Mouse (Mus musculus): ENCODE measurements around the gene Enpp3. TPM values are rescaled to one million over a fixed set of nuclear protein-coding genes. Genes with fewer than 3 reads are reported as not detected.

Enpp3 gene
- polyA plus RNA-seq (2016; fragmentation: Nextera tagmentation; extraction: Ambion mirVana) = 4.1 and 5.4 TPM in 2 replicates

DNA sequence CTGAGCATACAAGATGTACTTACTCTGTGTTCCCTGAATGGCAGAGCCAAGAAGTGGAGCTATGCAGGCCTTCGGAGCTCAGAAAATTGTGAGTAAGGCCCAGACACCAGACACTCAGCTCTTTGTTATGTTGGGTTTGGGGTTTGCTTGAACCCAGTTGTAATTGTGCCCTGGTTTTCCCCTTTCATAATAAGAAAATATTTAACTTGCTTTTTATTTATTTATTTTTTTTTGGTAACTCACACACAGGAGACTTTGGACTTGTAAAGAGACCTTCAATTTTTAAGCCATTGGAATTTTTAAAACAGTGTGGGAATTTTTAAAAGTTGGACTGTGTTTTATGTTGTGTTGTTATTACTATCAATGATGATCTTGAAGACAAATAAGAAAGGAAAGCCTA is at the start of gene Enpp3:
Enpp3 (minus strand) TSS at position 148 of the 400 bp plus-strand sequence.
- Histone ChIP-seq H3K4me3 (no peak within 1 kb of the TSS), H3K4me1 (0 out of 2 replicates have a peak, but pooled peaks cover 8% of the 10 kb centered on the region), H3K9me3 (peaks cover 12% of the 10 kb centered on the region; the same call in 1 of the 2 replicates), H3K27me3 (ENCODE audit: poor library complexity, severe bottlenecking) (no peaks in the 10 kb centered on the region), H3K36me3 (replicated peaks) (no peaks in the 10 kb centered on the region), H3K27ac (no peak within 1 kb of the TSS)
- 94% methylated on average over 1 of the region's 1 CpGs for WGBS
- no peak for DNase-seq (ENCODE audit: extremely low spot score, low spot score)

DNA sequence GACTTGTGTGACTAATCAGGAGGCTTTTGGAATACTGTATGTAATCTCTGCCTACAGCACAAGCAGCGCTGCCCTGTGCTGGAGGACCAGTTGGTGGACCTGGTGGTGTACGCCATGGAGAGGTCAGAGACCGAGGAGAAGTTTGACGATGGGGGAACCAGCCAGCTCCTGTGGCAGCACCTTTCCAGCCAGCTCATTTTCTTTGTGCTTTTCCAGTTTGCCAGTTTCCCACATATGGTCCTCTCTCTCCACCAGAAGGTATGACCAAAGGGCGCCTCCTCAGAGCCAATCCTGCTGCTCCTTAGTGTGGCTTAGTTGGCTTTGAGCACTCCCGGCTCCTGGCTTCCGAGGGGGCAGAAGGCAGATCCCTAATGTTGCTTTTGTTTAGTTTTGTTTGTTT is 45.7 kb upstream of the Enpp3 start:
- 97% methylated on average over 7 of the region's 7 CpGs for WGBS

DNA sequence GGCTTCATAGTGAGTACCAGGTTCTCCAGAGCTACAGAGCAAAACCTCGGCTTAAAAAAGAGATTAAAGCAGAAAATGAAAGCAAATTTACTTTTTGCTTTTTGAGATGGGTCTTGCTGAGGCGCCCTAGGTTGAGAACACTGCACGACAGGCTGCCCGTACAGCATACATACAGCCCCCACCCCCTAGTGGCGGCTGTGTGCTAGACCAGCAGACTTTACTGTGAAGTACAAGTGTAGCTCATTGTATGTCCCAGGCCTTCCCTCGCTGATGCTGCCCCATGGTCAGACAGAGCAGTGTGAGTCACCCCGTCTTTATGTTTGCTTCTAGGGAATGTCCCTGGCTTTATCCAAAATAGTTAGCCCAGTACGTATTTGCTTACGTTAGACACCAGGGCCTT is 43.4 kb upstream of the Enpp3 start:
- no peak for DNase-seq (ENCODE audit: extremely low spot score, low spot score)

More for the DNA sequence above, 45.7 kb upstream of the Enpp3 start:
- Histone ChIP-seq H3K4me1 (no peaks in the 10 kb centered on the region), H3K27ac (no peak overlapping the region), H3K9me3 (no peaks in the 10 kb centered on the region), H3K36me3 (replicated peaks) (peaks cover 98% of the 10 kb centered on the region), H3K4me3 (no peak overlapping the region), H3K27me3 (ENCODE audit: poor library complexity, severe bottlenecking) (no peaks in the 10 kb centered on the region)
- no peak for DNase-seq (ENCODE audit: extremely low spot score, low spot score)

DNA sequence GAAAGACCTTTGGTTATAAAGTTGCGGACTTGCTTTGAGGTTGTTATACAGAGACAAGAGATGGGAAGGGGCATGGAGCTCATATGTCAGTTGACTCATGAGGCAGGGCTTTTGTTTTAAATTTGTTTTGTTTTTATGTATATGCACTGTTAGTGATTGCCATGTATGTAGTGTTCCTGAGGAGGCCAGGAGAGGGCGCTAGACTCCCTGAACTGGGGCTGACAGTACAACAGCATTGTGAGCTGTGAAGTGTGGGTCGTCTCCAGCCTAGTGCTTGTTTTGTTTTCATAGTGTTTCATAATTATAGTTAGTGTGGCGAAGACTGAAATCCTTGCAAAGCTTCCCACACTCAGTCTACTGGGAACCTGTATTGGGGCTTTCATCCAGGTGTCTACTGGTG is 31.0 kb upstream of the Enpp3 start:
- Histone ChIP-seq H3K36me3 (replicated peaks) (peaks cover 77% of the 10 kb centered on the region), H3K4me1 (peaks cover 3% of the 10 kb centered on the region; the same call in 1 of the 2 replicates), H3K4me3 (no peak overlapping the region), H3K27ac (no peak overlapping the region), H3K27me3 (ENCODE audit: poor library complexity, severe bottlenecking) (no peaks in the 10 kb centered on the region), H3K9me3 (no peaks in the 10 kb centered on the region)
- no peak for DNase-seq (ENCODE audit: extremely low spot score, low spot score)
- WGBS = 80% methylated on average over 4 of the region's 4 CpGs

More for the DNA sequence above, 43.4 kb upstream of the Enpp3 start:
- 86% methylated on average over 9 of the region's 9 CpGs for WGBS
- H3K27me3 ChIP-seq (ENCODE audit: poor library complexity, severe bottlenecking) = no peaks in the 10 kb centered on the region
- peaks cover 96% of the 10 kb centered on the region for H3K36me3 ChIP-seq (replicated peaks)
- no peaks in the 10 kb centered on the region for H3K4me1 ChIP-seq
- no peak overlapping the region for H3K27ac ChIP-seq
- H3K9me3 ChIP-seq = no peaks in the 10 kb centered on the region
- no peak overlapping the region for H3K4me3 ChIP-seq

DNA sequence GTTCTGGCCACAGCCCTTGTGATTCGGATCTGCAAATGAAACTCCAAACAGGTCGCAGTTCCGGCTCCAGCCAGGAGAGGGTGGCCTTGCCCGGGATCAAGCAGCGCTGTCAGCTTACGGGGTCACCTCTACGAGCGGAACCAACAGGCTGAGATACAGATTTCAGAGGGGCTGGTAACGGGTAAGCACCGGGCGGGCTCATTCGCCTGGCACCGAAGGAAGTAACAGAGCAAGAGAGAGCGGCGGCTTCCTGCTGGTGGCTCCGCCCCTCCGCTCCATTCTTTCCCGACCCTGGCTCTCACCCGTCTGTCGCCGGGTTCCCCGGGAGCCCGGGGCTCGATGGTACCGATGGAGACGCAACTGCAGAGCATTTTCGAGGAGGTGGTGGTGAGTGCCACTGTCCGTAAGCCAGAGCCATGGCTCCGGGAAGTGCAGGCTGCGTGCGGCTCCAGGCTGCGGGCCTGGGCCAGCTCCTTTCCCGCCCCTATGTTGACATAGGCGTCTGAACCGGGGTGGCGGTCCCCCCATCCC is 27.2 kb upstream of the Enpp3 start, which contains the start of gene Med23:
Med23 (plus strand) TSS at position 227 of the 531 bp plus-strand sequence.
- peaks cover 40% of the 10 kb centered on the region for H3K36me3 ChIP-seq (replicated peaks)
- DNase-seq (ENCODE audit: extremely low spot score, low spot score) = peak; percentile 94
- H3K4me1 ChIP-seq = peaks cover 3% of the 10 kb centered on the region; the same call in 1 of the 2 replicates
- H3K27ac ChIP-seq = peak within 1 kb of the TSS; percentile 88
- no peaks in the 10 kb centered on the region for H3K9me3 ChIP-seq
- WGBS = under 1% methylated on average over 36 of the region's 36 CpGs
- H3K27me3 ChIP-seq (ENCODE audit: poor library complexity, severe bottlenecking) = no peaks in the 10 kb centered on the region
- H3K4me3 ChIP-seq = peak within 1 kb of the TSS; percentile 95

DNA sequence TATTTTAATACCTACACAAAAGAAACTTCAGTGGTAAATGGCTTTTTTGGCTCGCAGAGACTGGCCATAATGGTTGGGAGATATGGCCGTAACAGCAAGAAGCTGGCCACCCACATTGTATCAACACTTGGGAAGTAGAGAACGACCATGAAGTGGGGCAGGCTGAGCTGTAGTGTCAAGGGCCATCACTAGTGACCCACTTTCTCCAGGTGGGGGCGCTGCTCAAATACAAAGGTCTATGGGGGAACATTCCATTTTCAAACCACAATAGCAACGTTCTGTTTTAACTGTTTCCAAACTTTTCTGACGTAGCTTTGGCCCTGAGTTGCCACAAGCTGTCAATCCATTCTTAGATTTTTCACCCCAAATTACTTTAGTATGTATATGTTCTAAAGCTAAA is 21.8 kb upstream of the Enpp3 start:
- DNase-seq (ENCODE audit: extremely low spot score, low spot score) = no peak
- 76% methylated on average over 6 of the region's 6 CpGs for WGBS
- no peaks in the 10 kb centered on the region for H3K27me3 ChIP-seq (ENCODE audit: poor library complexity, severe bottlenecking)

DNA sequence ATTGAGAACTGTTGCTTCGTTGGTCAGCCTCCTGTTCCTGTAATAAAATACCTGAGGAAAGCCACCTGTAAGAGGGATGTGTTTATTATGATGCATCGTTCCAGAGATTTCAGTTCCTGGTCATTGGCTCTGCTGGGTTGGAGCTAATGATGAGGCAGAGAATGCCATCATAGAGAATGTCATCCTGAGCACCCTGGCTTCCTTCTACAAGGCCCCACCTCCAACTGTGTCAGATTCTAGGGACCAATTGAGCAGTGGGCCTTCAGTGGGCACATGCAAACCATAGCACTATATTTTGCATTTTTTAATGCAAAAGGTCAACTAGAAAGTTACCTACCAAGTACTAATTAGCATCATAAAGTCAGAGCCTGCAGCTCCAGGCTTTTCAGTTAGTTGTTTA is 20.5 kb upstream of the Enpp3 start:
- no peak overlapping the region for H3K4me3 ChIP-seq
- no peaks in the 10 kb centered on the region for H3K27me3 ChIP-seq (ENCODE audit: poor library complexity, severe bottlenecking)
- DNase-seq (ENCODE audit: extremely low spot score, low spot score) = no peak
- no peak overlapping the region for H3K27ac ChIP-seq
- WGBS = 77% methylated on average over 2 of the region's 2 CpGs
- no peaks in the 10 kb centered on the region for H3K4me1 ChIP-seq
- H3K36me3 ChIP-seq (replicated peaks) = no peaks in the 10 kb centered on the region
- no peaks in the 10 kb centered on the region for H3K9me3 ChIP-seq

More for the DNA sequence above, 21.8 kb upstream of the Enpp3 start:
- no peaks in the 10 kb centered on the region for H3K36me3 ChIP-seq (replicated peaks)
- no peaks in the 10 kb centered on the region for H3K9me3 ChIP-seq
- no peak overlapping the region for H3K27ac ChIP-seq
- H3K4me1 ChIP-seq = no peaks in the 10 kb centered on the region
- no peak overlapping the region for H3K4me3 ChIP-seq

DNA sequence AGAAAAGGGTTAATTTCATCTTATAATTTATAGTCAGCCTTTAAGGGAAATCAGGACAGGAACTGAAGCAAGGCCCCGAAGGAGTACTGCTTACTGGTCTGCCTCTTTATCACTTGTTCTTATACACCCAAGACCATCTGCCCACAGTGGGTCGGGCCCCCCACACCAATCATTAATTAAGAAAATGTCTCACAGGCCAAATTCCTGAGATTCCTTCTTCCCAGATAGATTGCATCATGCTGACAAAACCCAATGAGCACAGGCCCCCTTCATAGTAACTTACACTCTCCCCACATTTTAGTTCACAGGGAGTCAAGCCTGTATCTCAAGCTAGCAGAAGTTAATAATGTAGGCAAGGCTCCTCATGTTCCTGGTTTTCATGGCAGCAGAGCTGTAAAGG is 625 bp downstream of the Enpp3 start:
- no peaks in the 10 kb centered on the region for H3K27me3 ChIP-seq (ENCODE audit: poor library complexity, severe bottlenecking)
- WGBS = 48% methylated on average over 2 of the region's 2 CpGs
- DNase-seq (ENCODE audit: extremely low spot score, low spot score) = no peak
- 0 out of 2 replicates have a peak, but pooled peaks cover 8% of the 10 kb centered on the region for H3K4me1 ChIP-seq
- peaks cover 13% of the 10 kb centered on the region; the same call in 1 of the 2 replicates for H3K9me3 ChIP-seq
- no peak overlapping the region for H3K27ac ChIP-seq
- H3K36me3 ChIP-seq (replicated peaks) = no peaks in the 10 kb centered on the region
- no peak overlapping the region for H3K4me3 ChIP-seq

DNA sequence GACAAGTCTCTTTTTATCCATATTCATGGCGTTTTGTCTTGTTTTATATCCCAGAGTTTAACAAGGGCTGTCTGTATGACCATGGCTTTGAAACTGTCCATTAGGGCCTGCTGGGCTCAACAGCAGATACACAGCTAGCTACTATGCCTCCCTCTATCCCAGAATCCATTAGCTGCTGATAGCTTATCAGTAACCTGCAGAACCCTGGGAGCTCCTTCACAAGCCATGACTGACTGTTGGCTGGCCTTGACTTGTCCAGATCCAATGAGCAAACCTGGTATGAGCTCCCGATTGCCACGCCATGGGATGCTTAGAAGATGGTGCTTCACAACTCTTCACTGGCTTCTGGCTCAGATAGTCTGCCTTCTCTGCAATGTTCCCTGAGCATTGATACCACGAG is 1.8 kb downstream of the Enpp3 start:
- H3K4me3 ChIP-seq = no peak overlapping the region
- peaks cover 13% of the 10 kb centered on the region; the same call in 1 of the 2 replicates for H3K9me3 ChIP-seq
- WGBS = 94% methylated on average over 4 of the region's 4 CpGs
- DNase-seq (ENCODE audit: extremely low spot score, low spot score) = no peak
- no peaks in the 10 kb centered on the region for H3K27me3 ChIP-seq (ENCODE audit: poor library complexity, severe bottlenecking)
- H3K27ac ChIP-seq = no peak overlapping the region
- peaks cover 18% of the 10 kb centered on the region for H3K4me1 ChIP-seq
- H3K36me3 ChIP-seq (replicated peaks) = no peaks in the 10 kb centered on the region

DNA sequence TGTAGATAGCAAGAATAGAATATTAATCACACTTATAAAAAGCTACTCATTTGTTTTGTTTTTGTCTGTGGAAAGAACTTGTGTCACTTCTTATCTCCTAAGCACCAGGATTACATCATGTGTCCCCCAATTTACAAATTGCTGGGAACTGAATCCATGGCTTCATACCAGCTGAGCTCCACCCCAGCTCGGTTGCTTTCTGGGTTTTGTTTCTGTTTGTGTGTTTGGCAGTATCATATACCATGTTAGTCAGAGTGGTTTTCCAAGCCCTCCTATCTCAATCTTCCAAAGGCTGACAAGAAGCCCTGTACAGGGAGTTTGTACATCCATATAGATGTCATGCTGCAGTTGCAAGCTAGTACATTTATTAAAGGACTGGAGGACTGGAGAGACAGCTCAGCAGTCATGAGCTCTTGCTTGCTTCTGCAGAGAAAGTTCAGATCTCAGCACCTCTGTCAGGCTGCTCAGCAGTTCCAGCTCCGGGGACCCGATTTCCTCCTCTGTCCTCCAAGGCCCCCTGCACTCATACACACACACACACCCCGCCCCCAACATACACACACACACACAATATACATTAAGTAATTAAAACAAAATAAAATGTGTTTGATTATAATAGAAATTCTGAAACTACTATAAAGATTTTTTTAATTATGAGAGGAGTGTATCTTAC is 6.1 kb downstream of the Enpp3 start:
- peak overlapping the region; percentile 33; the same call in 1 of the 2 replicates for H3K4me3 ChIP-seq

DNA sequence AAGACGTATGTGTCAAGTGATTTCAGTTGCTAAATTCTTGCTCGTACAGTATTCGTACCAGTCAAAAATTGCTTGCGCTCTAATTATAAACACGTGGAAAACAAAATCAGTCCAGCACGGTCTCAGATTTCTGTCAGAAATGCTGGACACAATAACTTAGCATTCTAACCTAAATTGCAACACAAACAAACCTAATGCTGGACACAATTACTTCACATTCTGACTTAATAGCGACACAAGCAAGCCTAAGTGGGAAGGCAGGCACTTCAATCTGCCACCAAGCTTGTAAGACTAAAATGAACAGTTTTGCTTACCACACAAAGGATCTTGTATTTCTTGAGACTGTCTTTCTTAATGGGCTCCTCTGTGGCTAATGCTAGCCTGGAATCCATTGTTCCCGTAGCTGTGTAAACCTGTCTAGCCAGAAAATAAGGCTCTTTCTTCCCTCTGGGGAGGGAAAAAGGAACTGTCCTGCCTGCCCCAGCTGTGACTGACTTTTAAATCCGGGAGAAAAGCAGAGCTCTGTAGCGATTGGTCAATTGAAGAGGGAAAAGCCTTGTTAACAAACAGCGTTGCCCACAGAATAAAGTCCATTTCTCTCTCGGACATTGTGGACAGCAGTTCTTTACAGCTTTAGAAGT is 6.8 kb downstream of the Enpp3 start:
- Histone ChIP-seq H3K9me3 (peaks cover 4% of the 10 kb centered on the region; the same call in 1 of the 2 replicates), H3K4me3 (peak overlapping the region; percentile 33), H3K27ac (peak overlapping the region; percentile 81), H3K36me3 (replicated peaks) (no peaks in the 10 kb centered on the region), H3K4me1 (peaks cover 29% of the 10 kb centered on the region), H3K27me3 (ENCODE audit: poor library complexity, severe bottlenecking) (no peaks in the 10 kb centered on the region)
- WGBS = 13% methylated on average over 12 of the region's 12 CpGs
- DNase-seq (ENCODE audit: extremely low spot score, low spot score) = peak; percentile 36

More for the DNA sequence above, 6.1 kb downstream of the Enpp3 start:
- H3K27me3 ChIP-seq (ENCODE audit: poor library complexity, severe bottlenecking) = no peaks in the 10 kb centered on the region
- peaks cover 26% of the 10 kb centered on the region for H3K4me1 ChIP-seq
- peaks cover 4% of the 10 kb centered on the region; the same call in 1 of the 2 replicates for H3K9me3 ChIP-seq
- peak overlapping the region; percentile 81; the same call in 1 of the 2 replicates for H3K27ac ChIP-seq
- WGBS = 54% methylated on average over 4 of the region's 4 CpGs
- no peaks in the 10 kb centered on the region for H3K36me3 ChIP-seq (replicated peaks)
- DNase-seq (ENCODE audit: extremely low spot score, low spot score) = no peak

DNA sequence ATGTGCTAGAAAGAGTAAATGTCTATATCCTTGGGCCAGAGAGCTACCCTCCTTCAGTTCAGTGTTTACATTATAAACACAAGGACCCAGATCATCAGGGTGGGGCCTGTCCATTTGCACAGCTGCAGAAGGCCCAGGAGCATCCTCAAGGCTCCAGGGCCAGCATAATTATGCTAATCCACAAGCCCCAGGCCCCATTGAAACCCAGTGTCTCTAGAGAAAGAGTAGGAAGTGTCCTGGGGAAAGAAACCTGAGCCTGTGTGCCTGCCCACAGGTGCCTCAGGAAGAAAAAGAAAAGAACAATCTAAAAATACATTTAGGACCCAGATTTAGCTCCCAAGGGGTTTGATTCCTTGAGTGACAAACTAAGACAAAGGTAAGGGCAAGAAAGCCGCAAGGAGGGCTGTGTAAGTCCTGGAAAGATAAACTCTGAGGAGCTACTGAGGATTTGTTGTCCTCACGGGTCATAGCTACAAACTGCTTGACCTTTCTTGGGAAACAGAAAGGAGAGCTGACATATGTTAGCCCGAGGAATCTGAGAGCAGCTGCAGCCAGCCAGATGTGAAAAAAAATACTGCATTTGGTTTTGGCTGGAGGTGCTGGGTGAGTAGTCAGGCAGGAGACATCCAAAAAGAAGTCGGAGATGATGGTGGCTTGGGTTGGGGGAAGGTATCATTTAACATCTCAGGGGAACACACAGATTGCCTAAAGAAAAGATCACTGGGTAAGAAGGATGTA is 7.8 kb downstream of the Enpp3 start:
- Histone ChIP-seq H3K36me3 (replicated peaks) (no peaks in the 10 kb centered on the region), H3K4me1 (peaks cover 29% of the 10 kb centered on the region), H3K9me3 (peaks cover 4% of the 10 kb centered on the region; the same call in 1 of the 2 replicates), H3K27me3 (ENCODE audit: poor library complexity, severe bottlenecking) (no peaks in the 10 kb centered on the region), H3K27ac (peak overlapping the region; percentile 81), H3K4me3 (peak overlapping the region; percentile 33)
- 3% methylated on average over 4 of the region's 4 CpGs for WGBS
- no peak for DNase-seq (ENCODE audit: extremely low spot score, low spot score)

Data from forebrain, embryonic 10.5 days (tissue).